Mouse (Mus musculus): ENCODE data around the gene Psmd3. TPM values are rescaled to one million over a fixed set of nuclear protein-coding genes. Genes with fewer than 3 reads are reported as not detected.
"Not testable (repeated sequence)": the region's sequence is repeated elsewhere in the genome, so short reads cannot be mapped to it uniquely, and the experiment has no call there.

Gene Psmd3
- polyA plus RNA-seq, 2 experiments = 141 to 208 TPM

DNA sequence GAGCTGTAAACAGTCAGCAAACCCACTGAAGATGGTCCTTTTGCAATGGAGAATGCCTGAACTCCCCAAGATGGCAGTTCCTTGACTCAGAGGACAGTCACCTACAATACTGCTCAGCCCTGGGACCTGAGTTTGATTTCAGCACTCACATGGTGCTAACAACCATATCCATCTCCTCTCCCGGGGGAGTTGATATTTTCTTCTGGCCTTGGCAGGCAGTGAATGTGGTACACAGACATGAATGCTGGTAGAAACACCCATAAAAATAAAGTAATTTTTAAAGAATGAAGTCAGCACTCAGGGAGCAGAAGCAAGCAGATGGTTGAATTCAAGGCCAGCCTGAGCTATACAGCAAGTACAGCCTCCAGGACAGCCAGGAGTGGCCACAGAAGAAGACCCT lies 53.8 kb downstream of the Psmd3 start:
- DNase-seq (ENCODE audit: low spot score) (no peak), ATAC-seq (ENCODE audit: low FRiP score, low read depth) (no peak)
- no peaks in the 10 kb centered on the region for H3K36me3 ChIP-seq (ENCODE audit: control insufficient read depth, insufficient read depth, low read length)
- no peaks in the 10 kb centered on the region for H3K27me3 ChIP-seq (ENCODE audit: control insufficient read depth, insufficient read depth, low read length)
- no peak for TF ChIP-seq POLR2A (IDR thresholded peaks at IDR 0.05; ENCODE audit: borderline replicate concordance, extremely low read depth, insufficient read depth, insufficient read length)
- H3K4me1 ChIP-seq (ENCODE audit: control insufficient read depth, insufficient read depth, low read length) = peaks cover 14% of the 10 kb centered on the region
- no peak overlapping the region for H3K4me2 ChIP-seq (replicated peaks; ENCODE audit: low read depth, low read length, severe bottlenecking)
- H3K9ac ChIP-seq (ENCODE audit: low read depth, low read length, severe bottlenecking) = no peak overlapping the region
- H3K4me3 ChIP-seq (replicated peaks; ENCODE audit: low read length) = no peak overlapping the region
- H3K27ac ChIP-seq (replicated peaks; ENCODE audit: low read depth, low read length) = no peak overlapping the region
- H3K9me3 ChIP-seq (ENCODE audit: control insufficient read depth, low read length) = no peaks in the 10 kb centered on the region
- 76% methylated on average over 1 of the region's 1 CpGs for WGBS

DNA sequence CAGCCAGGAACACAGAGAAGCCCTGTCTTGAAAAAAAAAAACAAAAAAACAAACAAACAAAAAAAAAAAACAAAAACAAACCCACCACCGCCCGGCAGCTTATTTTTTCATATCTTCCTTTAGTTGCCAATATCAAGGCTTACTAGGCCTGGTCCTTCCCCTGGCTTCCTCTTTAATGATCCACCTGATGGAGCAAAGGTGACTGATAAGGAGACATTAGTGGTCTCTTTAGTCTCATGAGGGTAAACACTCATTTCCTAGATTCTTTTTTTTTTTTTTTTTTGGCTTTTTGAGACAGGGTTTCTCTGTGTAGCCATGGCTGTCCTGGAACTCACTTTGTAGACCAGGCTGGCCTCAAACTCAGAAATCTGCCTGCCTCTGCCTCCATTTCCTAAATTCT lies 54.9 kb downstream of the Psmd3 start:
- not testable (repeated sequence) for H3K36me3 ChIP-seq (ENCODE audit: control insufficient read depth, insufficient read depth, low read length); H3K9ac ChIP-seq (ENCODE audit: low read depth, low read length, severe bottlenecking); H3K4me3 ChIP-seq (replicated peaks; ENCODE audit: low read length); ATAC-seq (ENCODE audit: low FRiP score, low read depth); H3K9me3 ChIP-seq (ENCODE audit: control insufficient read depth, low read length); H3K27ac ChIP-seq (replicated peaks; ENCODE audit: low read depth, low read length); DNase-seq (ENCODE audit: low spot score); H3K4me2 ChIP-seq (replicated peaks; ENCODE audit: low read depth, low read length, severe bottlenecking); H3K27me3 ChIP-seq (ENCODE audit: control insufficient read depth, insufficient read depth, low read length)
- H3K4me1 ChIP-seq (ENCODE audit: control insufficient read depth, insufficient read depth, low read length) = peaks cover 14% of the 10 kb centered on the region
- 97% methylated on average over 2 of the region's 2 CpGs for WGBS

DNA sequence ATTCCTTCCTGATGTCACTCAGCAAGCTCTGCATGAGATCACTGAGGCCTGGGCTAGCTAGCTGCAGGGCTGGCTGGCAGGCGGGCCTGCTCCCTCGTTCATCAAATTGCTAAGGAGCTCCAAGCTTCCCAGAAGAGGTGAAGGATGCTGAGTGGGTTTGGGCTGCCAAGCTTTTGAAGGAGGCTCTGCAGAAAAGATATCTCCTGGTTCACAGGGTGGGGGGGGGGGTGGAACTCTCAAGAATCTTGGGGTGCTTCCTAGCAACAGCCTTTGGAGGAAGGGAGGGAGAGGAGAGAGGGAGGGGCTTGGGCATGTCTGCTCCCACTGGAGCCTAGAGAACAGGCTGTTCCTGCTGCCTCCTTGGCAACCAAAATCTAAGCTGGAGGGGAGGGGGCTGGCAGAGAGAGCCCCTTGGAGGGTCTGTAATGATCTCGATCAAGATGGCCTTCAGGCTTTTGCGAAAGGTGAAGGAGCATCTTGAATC lies 56.1 kb downstream of the Psmd3 start:
- TF ChIP-seq POLR2A (IDR thresholded peaks at IDR 0.05; ENCODE audit: borderline replicate concordance, extremely low read depth, insufficient read depth, insufficient read length) = no peak
- no peak for DNase-seq (ENCODE audit: low spot score)
- H3K36me3 ChIP-seq (ENCODE audit: control insufficient read depth, insufficient read depth, low read length) = no peaks in the 10 kb centered on the region
- H3K4me3 ChIP-seq (replicated peaks; ENCODE audit: low read length) = no peak overlapping the region
- no peak overlapping the region for H3K9ac ChIP-seq (ENCODE audit: low read depth, low read length, severe bottlenecking)
- 55% methylated on average over 4 of the region's 4 CpGs for WGBS
- no peaks in the 10 kb centered on the region for H3K9me3 ChIP-seq (ENCODE audit: control insufficient read depth, low read length)
- H3K27me3 ChIP-seq (ENCODE audit: control insufficient read depth, insufficient read depth, low read length) = no peaks in the 10 kb centered on the region
- no peak overlapping the region for H3K27ac ChIP-seq (replicated peaks; ENCODE audit: low read depth, low read length)
- H3K4me2 ChIP-seq (replicated peaks; ENCODE audit: low read depth, low read length, severe bottlenecking) = no peak overlapping the region
- H3K4me1 ChIP-seq (ENCODE audit: control insufficient read depth, insufficient read depth, low read length) = peaks cover 21% of the 10 kb centered on the region
- no peak for ATAC-seq (ENCODE audit: low FRiP score, low read depth)

DNA sequence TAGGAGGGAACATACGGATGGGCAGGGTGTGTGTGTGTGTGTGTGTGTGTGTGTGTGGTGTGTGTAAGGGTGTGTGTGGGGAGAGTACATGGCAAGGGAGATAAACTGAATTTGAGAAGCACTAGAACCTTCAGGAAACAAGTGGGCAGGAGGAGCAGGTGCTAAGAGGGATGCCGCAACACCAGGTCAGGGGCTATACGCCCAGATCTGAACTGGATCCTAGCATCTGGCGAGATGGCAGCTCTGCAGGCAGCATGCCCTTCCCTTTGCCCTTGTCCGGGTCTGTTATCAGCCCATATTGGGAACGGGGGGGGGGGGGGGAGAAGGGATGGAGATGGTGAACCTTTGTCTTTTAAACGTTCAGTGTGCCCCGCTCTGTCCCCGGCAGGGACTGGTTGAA lies 56.6 kb downstream of the Psmd3 start:
- no peak overlapping the region for H3K4me2 ChIP-seq (replicated peaks; ENCODE audit: low read depth, low read length, severe bottlenecking)
- H3K27ac ChIP-seq (replicated peaks; ENCODE audit: low read depth, low read length) = no peak overlapping the region
- peaks cover 26% of the 10 kb centered on the region for H3K4me1 ChIP-seq (ENCODE audit: control insufficient read depth, insufficient read depth, low read length)
- no peaks in the 10 kb centered on the region for H3K36me3 ChIP-seq (ENCODE audit: control insufficient read depth, insufficient read depth, low read length)
- H3K9ac ChIP-seq (ENCODE audit: low read depth, low read length, severe bottlenecking) = no peak overlapping the region
- no peak for TF ChIP-seq POLR2A (IDR thresholded peaks at IDR 0.05; ENCODE audit: borderline replicate concordance, extremely low read depth, insufficient read depth, insufficient read length)
- ATAC-seq (ENCODE audit: low FRiP score, low read depth) (no peak), DNase-seq (ENCODE audit: low spot score) (no peak)
- no peaks in the 10 kb centered on the region for H3K9me3 ChIP-seq (ENCODE audit: control insufficient read depth, low read length)
- 85% methylated on average over 7 of the region's 9 CpGs for WGBS
- no peak overlapping the region for H3K4me3 ChIP-seq (replicated peaks; ENCODE audit: low read length)
- H3K27me3 ChIP-seq (ENCODE audit: control insufficient read depth, insufficient read depth, low read length) = no peaks in the 10 kb centered on the region

DNA sequence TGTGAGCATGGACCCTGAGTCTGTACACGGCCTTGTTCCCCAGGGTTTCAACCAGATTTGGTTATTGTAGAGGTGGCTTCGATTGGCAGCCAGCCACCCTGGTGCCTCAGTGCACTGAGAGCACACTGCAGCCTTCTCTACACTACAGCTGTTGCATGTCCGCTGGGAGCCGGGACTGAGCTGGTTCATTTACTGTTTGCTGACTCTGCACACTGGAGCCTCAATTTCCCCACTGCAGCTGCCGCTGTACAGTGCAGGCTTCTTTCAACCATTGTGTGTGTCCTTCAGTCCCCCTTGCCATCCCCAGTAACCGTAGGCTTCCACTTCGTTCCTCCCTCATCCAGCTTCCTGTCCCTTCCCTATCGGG lies 57.7 kb downstream of the Psmd3 start:
- H3K4me2 ChIP-seq (replicated peaks; ENCODE audit: low read depth, low read length, severe bottlenecking) = peak overlapping the region; percentile 71
- H3K9ac ChIP-seq (ENCODE audit: low read depth, low read length, severe bottlenecking) = peak overlapping the region; percentile 34; the same call in 1 of the 2 replicates
- DNase-seq (ENCODE audit: low spot score) (no peak), ATAC-seq (ENCODE audit: low FRiP score, low read depth) (no peak)
- no peaks in the 10 kb centered on the region for H3K27me3 ChIP-seq (ENCODE audit: control insufficient read depth, insufficient read depth, low read length)
- H3K4me3 ChIP-seq (replicated peaks; ENCODE audit: low read length) = peak overlapping the region; percentile 91
- peaks cover 36% of the 10 kb centered on the region for H3K4me1 ChIP-seq (ENCODE audit: control insufficient read depth, insufficient read depth, low read length)
- H3K9me3 ChIP-seq (ENCODE audit: control insufficient read depth, low read length) = no peaks in the 10 kb centered on the region
- H3K27ac ChIP-seq (replicated peaks; ENCODE audit: low read depth, low read length) = peak overlapping the region; percentile 72
- no peak for TF ChIP-seq POLR2A (IDR thresholded peaks at IDR 0.05; ENCODE audit: borderline replicate concordance, extremely low read depth, insufficient read depth, insufficient read length)
- no peaks in the 10 kb centered on the region for H3K36me3 ChIP-seq (ENCODE audit: control insufficient read depth, insufficient read depth, low read length)
- 9% methylated on average over 8 of the region's 8 CpGs for WGBS

Measured in limb, embryonic 14.5 days (tissue).